ENCODE assay signal across 10 mouse cellular contexts in genomic region chr4:86537972-86538371, GRCm38 (mm10). TPM values are rescaled to one million over a fixed set of nuclear protein-coding genes. Genes with fewer than 3 reads are reported as not detected.
DNase-seq lines count a peak whose midpoint lies in the region; ATAC-seq and TF ChIP-seq lines count a peak whose summit lies in the region.
"Had no signal": no experiment of that assay in that cellular context is flagged by ENCODE, and none has a peak within 500 bp of the region (broad histone marks: within the 10 kb centered on the region; RNA-seq: fewer than 3 reads in every experiment).

No protein-coding gene starts in this region.

- no peaks in the 10 kb centered on the region for H3K9me3 ChIP-seq in heart, embryonic 11.5 days (replicated peaks; ENCODE audit: control insufficient read depth, low read length)
- H3K9me3 ChIP-seq in G1E (replicated peaks): no peaks in the 10 kb centered on the region
- peaks cover 4% of the 10 kb centered on the region; the same call in 1 of the 2 replicates for H3K9me3 ChIP-seq in embryonic facial prominence, embryonic 14.5 days (ENCODE audit: control insufficient read depth, low read length)
- H3K9me3 ChIP-seq: embryonic facial prominence, embryonic 15.5 days; lung, embryonic 15.5 days had no signal

- intact Hi-C loops in heart, postnatal 10 days (cut with DNase I): no loop called here

- no peak overlapping the region for H3K9ac ChIP-seq in heart, embryonic 11.5 days (ENCODE audit: low read depth, low read length)
- no peak overlapping the region for H3K9ac ChIP-seq in embryonic facial prominence, embryonic 14.5 days (ENCODE audit: low read depth, low read length)
- H3K9ac ChIP-seq: embryonic facial prominence, embryonic 15.5 days; lung, embryonic 15.5 days had no signal

- peak; percentile 66 for TF ChIP-seq CTCF in G1E (IDR thresholded peaks at IDR 0.05; ENCODE audit: low read depth, low read length)

- 38% methylated on average over 4 of the region's 4 CpGs for WGBS in heart, embryonic 11.5 days (ENCODE audit: insufficient replicate concordance)
- WGBS in embryonic facial prominence, embryonic 14.5 days: 44% methylated on average over 4 of the region's 4 CpGs

- no peaks in the 10 kb centered on the region for H3K4me1 ChIP-seq in heart, embryonic 11.5 days (ENCODE audit: control insufficient read depth, insufficient read depth, low read length)
- no peaks in the 10 kb centered on the region for H3K4me1 ChIP-seq in G1E (ENCODE audit: insufficient read depth, low read depth, low read length)
- H3K4me1 ChIP-seq in embryonic facial prominence, embryonic 14.5 days (ENCODE audit: control insufficient read depth, insufficient read depth, low read length): peaks cover 9% of the 10 kb centered on the region
- H3K4me1 ChIP-seq: embryonic facial prominence, embryonic 15.5 days had no signal

- DNase-seq in heart, postnatal 10 days: peak; percentile 33 to 39
- DNase-seq in 416B (ENCODE audit: low read depth) (peak; percentile 73), G1E (ENCODE audit: low spot score) (no peak)
- DNase-seq in embryonic facial prominence, embryonic 14.5 days (ENCODE audit: low spot score): peak; percentile 41
- DNase-seq in gastrocnemius, postnatal 25 days: no peak
- DNase-seq in Muller cell, postnatal 12 days (ENCODE audit: inconsistent ontology term): no peak

- ATAC-seq in heart, embryonic 11.5 days (replicated peaks; ENCODE audit: insufficient number of reproducible peaks, low FRiP score, low TSS enrichment): no peak
- ATAC-seq in G1E (ENCODE audit: extremely low read depth, insufficient number of reproducible peaks, low FRiP score, poor library complexity, severe bottlenecking): no peak
- no peak for ATAC-seq in embryonic facial prominence, embryonic 14.5 days (ENCODE audit: low read depth)
- ATAC-seq in megakaryocyte-erythroid progenitor cell, adult 5-6 weeks (replicated peaks; ENCODE audit: low FRiP score, low TSS enrichment, poor library complexity, severe bottlenecking): 0 out of 2 replicates have a peak, but pooled peaks have one; percentile 34

- no peaks in the 10 kb centered on the region for H3K36me3 ChIP-seq in heart, embryonic 11.5 days (ENCODE audit: control insufficient read depth, insufficient read depth, low read length)
- H3K36me3 ChIP-seq in G1E (replicated peaks): no peaks in the 10 kb centered on the region
- H3K36me3 ChIP-seq in embryonic facial prominence, embryonic 14.5 days (ENCODE audit: control insufficient read depth, insufficient read depth, low read length): no peaks in the 10 kb centered on the region
- H3K36me3 ChIP-seq: embryonic facial prominence, embryonic 15.5 days; lung, embryonic 15.5 days had no signal

- no peak overlapping the region for H3K27ac ChIP-seq in heart, embryonic 11.5 days (ENCODE audit: low read depth, low read length)
- no peak overlapping the region for H3K27ac ChIP-seq in embryonic facial prominence, embryonic 14.5 days (replicated peaks; ENCODE audit: low read depth, low read length)
- H3K27ac ChIP-seq: embryonic facial prominence, embryonic 15.5 days; lung, embryonic 15.5 days had no signal

- H3K4me3 ChIP-seq in heart, embryonic 11.5 days (ENCODE audit: low read depth, low read length): no peak overlapping the region
- H3K4me3 ChIP-seq in G1E (ENCODE audit: low read depth, low read length): no peak overlapping the region
- no peak overlapping the region for H3K4me3 ChIP-seq in embryonic facial prominence, embryonic 14.5 days (ENCODE audit: low read depth, low read length)
- H3K4me3 ChIP-seq: embryonic facial prominence, embryonic 15.5 days; lung, embryonic 15.5 days had no signal

- H3K4me2 ChIP-seq in heart, embryonic 11.5 days: no peak overlapping the region
- no peak overlapping the region for H3K4me2 ChIP-seq in embryonic facial prominence, embryonic 14.5 days (ENCODE audit: low read depth, low read length)
- H3K4me2 ChIP-seq: embryonic facial prominence, embryonic 15.5 days; lung, embryonic 15.5 days had no signal

- H3K27me3 ChIP-seq in heart, embryonic 11.5 days (ENCODE audit: control insufficient read depth, insufficient read depth, low read length): no peaks in the 10 kb centered on the region
- H3K27me3 ChIP-seq in G1E (ENCODE audit: insufficient read depth, low read length): peaks cover 2% of the 10 kb centered on the region; the same call in 1 of the 2 replicates
- no peaks in the 10 kb centered on the region for H3K27me3 ChIP-seq in embryonic facial prominence, embryonic 14.5 days (replicated peaks; ENCODE audit: control insufficient read depth, insufficient read depth, low read length)
- H3K27me3 ChIP-seq: embryonic facial prominence, embryonic 15.5 days; lung, embryonic 15.5 days had no signal

RNA-seq across cellular contexts. Expression of gene Saxo1, which starts 20.2 kb away (rescaled TPM):
- total RNA-seq in heart, postnatal 10 days (2021): not detected
- not detected in 2 replicates for polyA plus RNA-seq in heart, embryonic 11.5 days (2014; fragmentation: Nextera tagmentation; extraction: Ambion mirVana)
- total RNA-seq in G1E (2014; fragmentation: Nextera tagmentation) (not detected in 2 replicates), G1E (2017) (0.12 TPM in 1 of 2 replicates, not detected in the other)
- not detected in 2 replicates for polyA plus RNA-seq in G1E (2012)
- polyA plus RNA-seq in embryonic facial prominence, embryonic 14.5 days (2014; fragmentation: Nextera tagmentation; extraction: Ambion mirVana): 0.10 and 0.28 TPM in 2 replicates
- not detected in 2 replicates for total RNA-seq in megakaryocyte-erythroid progenitor cell, adult 5-6 weeks (2014; fragmentation: Nextera tagmentation)
- total RNA-seq in megakaryocyte-erythroid progenitor cell, adult 5-6 weeks (2017): not detected in 2 replicates
- total RNA-seq in gastrocnemius, postnatal 25 days (2021): not detected
- polyA plus RNA-seq: embryonic facial prominence, embryonic 15.5 days; lung, embryonic 15.5 days had no signal

RNA-seq across cellular contexts. Expression of gene Rraga, which starts 37.5 kb away (rescaled TPM):
- total RNA-seq in heart, postnatal 10 days (2021): 10 to 100 TPM; 69.6 to 75.1 TPM
- 64.2 and 86.9 TPM in 2 replicates for polyA plus RNA-seq in heart, embryonic 11.5 days (2014; fragmentation: Nextera tagmentation; extraction: Ambion mirVana)
- total RNA-seq in G1E (2014; fragmentation: Nextera tagmentation) (64.2 and 66.6 TPM in 2 replicates), G1E (2017) (7.8 and 12.1 TPM in 2 replicates)
- 48.7 and 57.4 TPM in 2 replicates for polyA plus RNA-seq in G1E (2012)
- polyA plus RNA-seq in embryonic facial prominence, embryonic 14.5 days (2014; fragmentation: Nextera tagmentation; extraction: Ambion mirVana): 94.8 and 95.3 TPM in 2 replicates
- total RNA-seq in megakaryocyte-erythroid progenitor cell, adult 5-6 weeks (2014; fragmentation: Nextera tagmentation): 26.8 and 36.0 TPM in 2 replicates
- total RNA-seq in megakaryocyte-erythroid progenitor cell, adult 5-6 weeks (2017): 6.0 and 11.4 TPM in 2 replicates
- total RNA-seq in gastrocnemius, postnatal 25 days (2021): 10 to 100 TPM; 41.2 to 43.1 TPM

Comparison
In these comparisons a context has a peak if more than half of its experiments do, and no peak if none do; other contexts are left out.
1. DNase-seq: peak in heart, postnatal 10 days (2 of 2), 416B (single experiment) and embryonic facial prominence, embryonic 14.5 days (single experiment); none in G1E (single experiment), gastrocnemius, postnatal 25 days (single experiment) and Muller cell, postnatal 12 days (single experiment).